Mouse (Mus musculus) myocyte (in vitro differentiated cells): ENCODE data around the gene Schip1.

ENCODE experiments used
- CEBPB ChIP-seq: IDR thresholded peaks from 2 replicates; pipeline ENCODE4 v1.6.1; 2011; ENCODE audit warnings: mild to moderate bottlenecking, moderate library complexity; ENCODE audit not compliant: poor library complexity, insufficient read depth, severe bottlenecking
- E2F4 ChIP-seq: IDR thresholded peaks from one replicate; pipeline ENCODE4 v1.6.1; 2011; ENCODE audit warnings: mild to moderate bottlenecking, control low read depth, moderate library complexity; ENCODE audit not compliant: insufficient read depth
- MAX ChIP-seq: IDR thresholded peaks from one replicate; pipeline ENCODE4 v1.6.1; 2011; ENCODE audit warnings: low read depth, mild to moderate bottlenecking, control low read depth
- MYOD1 ChIP-seq, 3 experiments: IDR thresholded peaks; one replicate each; pipeline ENCODE4 v1.6.1; 2011; ENCODE audit warnings: control low read depth in 2 of 3, low read depth in 2 of 3, mild to moderate bottlenecking in 2 of 3, moderate library complexity in 1 of 3; ENCODE audit not compliant: insufficient read length in 2 of 3, control insufficient read depth in 1 of 3
- MYOG ChIP-seq, 3 experiments: IDR thresholded peaks; one replicate each; pipeline ENCODE4 v1.6.1; 2011; ENCODE audit warnings: control low read depth in 2 of 3, low read depth in 2 of 3, mild to moderate bottlenecking in 2 of 3; ENCODE audit not compliant: insufficient read length in 2 of 3, control insufficient read depth in 1 of 3, insufficient read depth in 1 of 3
- POLR2A ChIP-seq: IDR thresholded peaks from one replicate; pipeline ENCODE4 v1.6.1; 2011; ENCODE audit warnings: low read depth, mild to moderate bottlenecking, control low read depth, moderate library complexity; ENCODE audit not compliant: insufficient read length
- POLR2AphosphoS2 ChIP-seq: IDR thresholded peaks from one replicate; pipeline ENCODE4 v1.6.1; 2011; ENCODE audit warnings: low read depth, control low read depth; ENCODE audit not compliant: insufficient read length
- REST ChIP-seq: IDR thresholded peaks from one replicate; pipeline ENCODE4 v1.6.1; 2011; ENCODE audit warnings: mild to moderate bottlenecking, control low read depth, moderate library complexity; ENCODE audit not compliant: insufficient read depth, insufficient read length
- SRF ChIP-seq: IDR thresholded peaks from one replicate; pipeline ENCODE4 v1.6.1; 2011; ENCODE audit warnings: low read depth; ENCODE audit not compliant: control insufficient read depth, insufficient read length
- TCF12 ChIP-seq: IDR thresholded peaks from one replicate; pipeline ENCODE4 v1.6.1; 2011; ENCODE audit warnings: mild to moderate bottlenecking, control low read depth; ENCODE audit not compliant: poor library complexity, insufficient read depth, severe bottlenecking
- TCF3 ChIP-seq: IDR thresholded peaks from one replicate; pipeline ENCODE4 v1.6.1; 2011; ENCODE audit warnings: low read depth, control low read depth; ENCODE audit not compliant: insufficient read length
- USF1 ChIP-seq: IDR thresholded peaks from one replicate; pipeline ENCODE4 v1.6.1; 2011; ENCODE audit warnings: low read depth, mild to moderate bottlenecking, control low read depth, moderate library complexity

- TF ChIP-seq POLR2A: peak; percentile 67
- TF ChIP-seq MAX: no peak
- TF ChIP-seq MYOG (IDR thresholded peaks at IDR 0.05; ENCODE audit: control insufficient read depth in 1 of 3, insufficient read depth in 1 of 3, insufficient read length in 2 of 3, low read depth in 2 of 3): peak; percentile 39 to 89 (median 47)
- no peak for TF ChIP-seq USF1
- no peak for TF ChIP-seq TCF12
- peak; percentile 77 for TF ChIP-seq POLR2AphosphoS2
- TF ChIP-seq TCF3: no peak
- TF ChIP-seq E2F4: no peak
- peak in 2 of 3 experiments; percentile 49 to 83 for TF ChIP-seq MYOD1 (IDR thresholded peaks at IDR 0.05; ENCODE audit: control insufficient read depth in 1 of 3, insufficient read length in 2 of 3, low read depth in 2 of 3)
- TF ChIP-seq REST: no peak
- TF ChIP-seq CEBPB: no peak
- peak; percentile 21 for TF ChIP-seq SRF
These were observed 519.3 kb downstream of the Schip1 start for GRCm38 (mm10) chr3:68583771-68584511.
